Mouse (Mus musculus) telencephalon, adult 2 months (tissue): ENCODE results near the gene Sox1.

ENCODE experiments used
- DNase-seq: peaks from one replicate; pipeline ENCODE4 v3.0.0-alpha.2; 2011; ENCODE audit warnings: low read depth, low spot score

Sox1 gene

DNA sequence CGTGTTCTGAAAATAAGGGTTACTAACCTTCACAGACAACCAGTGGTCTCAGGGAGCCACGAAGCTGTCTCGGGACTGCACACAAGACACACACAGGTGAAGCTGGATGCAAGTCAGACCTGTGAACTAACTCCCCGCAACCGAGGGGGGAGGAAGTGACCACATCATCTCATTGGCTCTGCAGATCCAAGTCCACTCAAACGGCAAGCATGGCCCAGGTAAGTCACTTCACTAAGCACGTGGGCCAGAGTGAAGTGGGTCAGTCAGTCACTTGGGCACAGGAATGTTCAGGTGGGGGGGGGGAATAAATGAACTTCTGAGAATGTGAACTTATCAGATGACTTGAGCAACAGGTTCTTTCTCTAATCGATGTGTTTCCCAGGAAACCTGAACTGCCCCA lies 30.8 kb downstream of the Sox1 start:
- no peak for DNase-seq

DNA sequence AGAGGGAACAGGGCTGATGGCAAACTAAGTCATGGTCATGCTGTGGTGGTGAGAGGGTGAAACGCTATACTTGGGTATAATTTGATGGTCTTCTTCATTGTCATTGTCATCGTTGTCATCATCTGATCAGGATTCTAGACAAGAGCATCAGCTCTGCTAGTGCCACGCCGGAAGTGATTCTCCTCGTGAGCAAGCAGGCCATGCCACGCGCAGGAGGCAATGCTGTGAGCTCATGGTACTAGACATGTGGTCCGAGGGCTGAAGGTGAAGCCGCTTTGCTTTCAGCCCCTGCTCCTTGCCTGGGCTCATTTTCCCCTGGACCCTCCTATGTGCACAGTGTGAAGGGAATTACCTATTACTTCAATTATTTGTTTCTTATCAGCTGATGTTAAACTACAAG lies 32.3 kb downstream of the Sox1 start:
- no peak for DNase-seq

DNA sequence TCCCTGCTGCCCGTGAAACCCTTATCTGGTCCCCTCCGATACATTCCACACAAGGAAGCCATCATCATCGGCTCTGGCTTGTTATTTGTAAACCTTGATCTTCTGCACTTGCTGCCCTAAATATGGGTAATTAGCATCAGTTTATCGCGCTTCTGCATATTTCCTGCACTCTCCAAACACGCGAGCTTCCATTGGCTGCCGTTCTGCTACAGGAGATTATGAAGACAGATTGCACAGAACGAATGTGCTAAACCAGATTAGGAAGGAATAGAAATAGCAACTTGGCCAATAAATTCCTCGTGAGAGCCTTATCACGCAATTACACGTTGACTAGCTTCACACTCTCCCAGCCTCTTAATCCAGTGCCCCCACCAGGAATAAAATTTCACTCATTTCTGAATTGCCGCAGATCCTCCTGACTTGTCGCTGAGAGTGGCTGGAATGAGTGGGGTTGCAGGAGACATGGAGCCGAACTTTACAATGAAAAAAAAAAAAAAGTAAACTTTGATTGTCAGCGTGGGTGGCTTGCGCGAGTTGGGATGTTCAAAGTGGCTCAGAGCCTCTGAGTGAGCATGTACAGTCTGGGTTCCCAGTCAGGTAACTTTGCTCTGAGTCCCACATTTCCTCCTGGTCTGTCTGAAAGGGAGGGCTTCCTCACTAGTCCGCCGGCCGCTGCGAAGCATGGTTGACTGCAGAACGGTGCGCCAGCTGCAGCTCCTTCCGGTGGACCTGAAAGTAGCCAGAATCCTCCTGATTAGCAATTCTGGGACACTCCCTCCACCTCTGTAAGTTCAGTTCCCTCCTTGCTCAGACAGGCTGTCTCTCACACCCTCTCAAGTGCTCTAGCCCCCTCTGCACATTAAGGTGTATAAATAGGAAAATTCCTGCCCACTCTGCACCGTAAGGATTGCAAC lies 33.0 kb downstream of the Sox1 start:
- peak; percentile 10 for DNase-seq

DNA sequence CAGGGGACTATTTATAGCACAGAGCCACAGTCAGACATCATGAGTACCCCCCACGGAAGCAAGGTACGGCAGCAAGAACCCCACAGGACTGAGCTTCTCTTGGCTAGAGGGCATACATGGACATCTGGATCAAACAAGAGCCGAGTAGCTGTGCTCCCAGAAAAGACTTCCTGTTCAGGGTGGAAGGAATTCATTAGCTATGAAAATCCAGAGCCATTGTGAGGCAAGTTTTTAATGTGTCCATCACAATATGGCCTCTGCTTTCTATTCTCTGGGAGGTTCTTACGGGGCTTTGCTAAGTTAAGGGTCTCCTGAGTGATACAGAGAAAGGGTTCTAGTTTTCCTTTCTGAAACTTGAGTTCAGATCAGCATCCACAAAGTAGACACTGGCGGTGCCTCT lies 33.8 kb downstream of the Sox1 start:
- no peak for DNase-seq

DNA sequence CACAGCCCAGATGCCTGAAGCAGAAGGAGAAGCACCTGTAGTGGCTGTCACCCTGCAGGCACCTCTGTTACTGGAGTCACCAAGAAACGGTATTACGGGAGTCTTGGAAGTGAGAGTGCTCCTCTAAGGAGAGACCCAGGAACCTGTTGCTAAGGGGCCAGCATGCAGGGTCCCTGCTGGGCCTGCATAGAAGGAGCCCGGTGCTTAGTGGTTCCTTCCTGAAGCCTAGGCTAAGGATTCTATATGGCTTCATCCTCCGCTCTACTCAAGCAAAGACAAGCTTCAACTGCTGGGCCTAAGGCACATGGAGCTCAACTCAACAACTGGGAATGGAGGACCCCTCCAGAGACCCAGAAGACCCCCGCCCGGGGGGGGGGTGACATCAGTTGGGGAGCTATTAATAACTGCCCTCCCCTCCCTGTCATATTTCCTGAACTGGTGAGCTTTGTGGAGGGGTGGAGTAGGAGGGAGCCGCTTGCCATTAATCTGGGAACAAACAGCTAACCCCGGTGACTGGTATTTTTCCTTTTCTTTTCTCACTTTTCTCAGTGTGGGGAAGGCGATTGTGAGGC lies 34.6 kb downstream of the Sox1 start:
- DNase-seq, result no peak

DNA sequence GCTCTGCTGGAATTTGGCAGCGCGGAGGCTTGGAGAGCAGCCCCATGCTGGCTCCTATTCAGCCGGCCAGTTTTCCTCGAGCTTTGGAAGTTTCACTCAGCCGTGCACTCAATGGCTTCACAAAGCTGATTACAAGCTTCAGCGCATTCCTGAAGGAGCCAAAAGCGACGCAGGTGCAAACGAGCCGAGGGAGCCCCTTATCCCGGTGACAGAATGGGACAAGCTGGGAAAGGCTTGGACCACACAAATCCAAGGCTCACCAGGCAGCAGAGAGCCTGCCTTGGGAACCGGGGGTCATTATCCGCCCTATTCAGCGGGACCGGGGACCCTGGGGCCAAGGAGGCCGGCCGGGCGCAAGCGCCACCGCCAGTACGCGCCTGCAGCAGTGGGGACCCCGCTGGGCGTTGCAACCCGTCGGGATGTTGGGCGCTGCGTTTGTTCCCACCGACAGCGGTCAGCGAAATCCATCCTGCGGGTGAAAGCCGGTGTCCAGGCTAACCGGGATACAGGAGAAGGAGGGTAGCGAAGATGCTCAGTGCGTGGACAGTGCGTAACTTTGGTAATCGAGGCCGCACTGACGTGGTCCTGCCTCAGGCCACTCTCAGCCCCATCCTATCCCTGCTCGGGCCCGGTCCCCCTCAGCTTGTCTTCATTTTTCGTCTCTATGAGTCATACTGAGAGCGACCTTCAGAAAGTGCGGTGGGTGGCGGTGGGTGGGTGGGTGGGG lies 35.2 kb downstream of the Sox1 start:
- DNase-seq, result peak; percentile 24

DNA sequence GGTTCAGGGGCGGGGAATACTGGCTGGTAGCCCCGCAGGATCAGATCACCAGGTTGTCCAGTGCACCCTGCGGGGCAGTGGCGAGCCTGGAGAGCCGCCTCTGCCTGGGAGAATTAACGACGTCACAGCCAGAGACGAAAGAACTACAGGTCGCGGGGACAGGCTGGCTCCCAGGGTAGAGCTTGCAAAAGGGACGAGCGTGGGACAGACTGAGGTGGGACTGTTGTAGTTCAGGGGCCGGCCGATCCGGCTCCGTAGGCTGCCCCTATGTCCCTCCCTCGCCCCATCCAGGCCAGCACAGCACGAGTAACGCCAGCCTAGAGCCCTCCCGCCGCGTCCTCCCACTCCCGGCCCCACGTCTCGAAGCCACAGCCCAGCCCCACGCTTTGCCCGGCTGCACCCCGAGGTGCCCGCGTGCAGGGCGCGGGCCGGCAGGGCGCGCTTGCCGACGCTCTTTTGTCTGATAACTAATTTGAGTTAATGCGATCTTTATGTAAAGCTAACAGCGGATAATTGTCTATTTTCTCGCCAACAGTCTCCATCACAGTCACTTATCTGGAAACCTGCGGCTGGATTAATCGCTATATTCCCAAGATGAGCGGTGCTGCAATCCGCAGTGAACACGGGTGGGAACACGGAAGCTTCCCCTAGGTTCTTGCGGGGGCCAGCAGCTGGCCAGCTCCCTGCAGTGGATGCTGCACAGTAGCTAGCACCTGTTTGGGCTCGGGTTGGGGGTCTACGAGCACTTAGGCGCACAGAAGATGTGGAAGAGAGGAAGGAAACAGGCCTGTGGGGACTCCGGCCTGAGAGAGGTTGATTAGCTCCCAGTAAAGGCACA lies 36.0 kb downstream of the Sox1 start:
- DNase-seq, result no peak

DNA sequence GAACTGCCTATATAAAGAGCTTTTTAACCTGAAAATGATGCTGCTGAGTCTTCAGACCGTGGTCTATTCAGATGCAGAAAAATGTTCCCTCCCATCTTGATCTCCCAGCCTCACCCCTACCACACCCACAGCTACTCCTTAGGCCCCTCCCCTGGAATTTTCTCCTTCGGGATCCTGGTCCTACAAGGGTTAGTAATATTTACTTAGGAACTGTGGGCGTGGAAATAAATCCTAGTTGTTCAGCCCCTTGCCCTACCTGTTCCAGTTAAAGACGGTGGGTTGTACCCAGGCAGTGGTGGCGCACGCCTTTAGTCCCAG lies 36.6 kb downstream of the Sox1 start:
- no peak for DNase-seq

DNA sequence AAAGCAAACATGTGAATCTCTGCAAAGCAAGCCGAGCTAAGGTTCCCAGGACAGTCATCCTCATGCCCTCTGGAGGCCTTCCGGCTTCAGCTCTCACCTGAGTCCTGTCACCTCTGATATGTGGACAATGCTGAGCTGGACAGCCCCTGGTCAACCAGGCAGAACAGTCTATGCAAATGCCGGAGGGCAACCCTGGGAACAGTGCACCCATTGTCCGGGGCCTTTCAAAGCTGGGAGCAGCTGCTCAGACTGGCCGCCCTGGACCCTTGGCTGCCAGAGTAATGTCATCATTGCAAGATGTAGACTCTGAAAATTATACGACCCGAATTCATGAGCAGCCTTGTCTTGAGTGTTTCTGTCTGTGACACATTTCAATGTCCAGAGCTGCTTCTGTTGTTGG lies 37.5 kb downstream of the Sox1 start:
- DNase-seq, result no peak

DNA sequence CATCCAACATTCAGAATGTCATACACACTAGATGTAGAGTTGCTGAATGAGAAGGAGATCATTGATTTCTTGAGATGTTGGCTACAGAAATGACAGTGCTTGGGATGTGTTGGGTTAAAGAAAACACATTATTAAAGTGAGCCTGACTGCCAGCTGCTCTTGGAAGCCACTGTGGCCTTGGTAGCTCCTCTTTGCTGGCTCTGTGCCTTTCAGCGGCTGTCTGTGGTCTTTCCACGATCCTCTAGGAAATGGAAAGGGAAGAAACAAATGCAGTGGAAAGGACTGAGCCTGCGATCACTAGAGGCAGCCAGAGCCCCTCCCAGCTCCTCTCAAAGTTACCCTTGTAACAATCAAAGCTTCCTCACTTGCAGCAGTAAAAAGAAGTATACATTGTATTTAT lies 39.7 kb downstream of the Sox1 start:
- DNase-seq, result no peak

DNA sequence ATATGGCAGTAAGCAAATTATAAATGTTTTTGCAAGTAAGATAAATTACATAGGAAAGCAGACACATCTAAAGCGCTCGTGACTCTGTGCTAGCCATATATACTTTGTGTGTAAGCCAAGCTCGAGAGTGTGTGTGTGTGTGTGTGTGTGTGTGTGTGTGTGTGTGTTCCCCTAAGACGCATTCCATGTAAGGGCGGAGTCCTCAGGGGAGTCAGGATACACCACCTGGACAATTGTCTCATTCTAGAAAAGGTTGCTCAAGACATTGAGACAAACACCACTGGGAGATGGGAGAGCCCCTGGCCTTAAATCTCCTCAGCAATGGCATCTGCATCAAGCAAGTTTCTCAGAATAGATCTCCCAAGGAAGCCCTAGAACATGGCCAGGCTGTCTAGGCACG lies 42.9 kb downstream of the Sox1 start:
- DNase-seq, result no peak

DNA sequence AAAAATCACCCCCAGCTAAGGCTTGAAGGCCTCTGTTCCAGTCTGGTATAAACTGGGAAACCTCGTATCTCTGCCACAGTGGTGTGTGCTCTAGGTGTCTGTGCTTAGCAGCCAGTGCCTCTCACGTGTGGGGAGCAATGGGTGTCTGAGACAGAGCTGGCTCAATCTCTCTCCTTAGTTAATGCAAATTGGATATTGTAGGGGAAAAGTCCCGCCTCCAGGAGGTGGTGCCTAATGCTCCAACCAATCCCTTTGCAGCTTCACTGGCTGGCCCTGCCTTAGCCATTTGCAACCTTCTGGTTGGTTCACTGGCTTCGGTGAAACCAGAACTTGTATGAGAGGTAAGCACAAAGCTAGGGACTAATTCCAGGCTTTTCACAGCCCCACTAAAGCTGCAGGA lies 43.9 kb downstream of the Sox1 start:
- peak; percentile 18 for DNase-seq

DNA sequence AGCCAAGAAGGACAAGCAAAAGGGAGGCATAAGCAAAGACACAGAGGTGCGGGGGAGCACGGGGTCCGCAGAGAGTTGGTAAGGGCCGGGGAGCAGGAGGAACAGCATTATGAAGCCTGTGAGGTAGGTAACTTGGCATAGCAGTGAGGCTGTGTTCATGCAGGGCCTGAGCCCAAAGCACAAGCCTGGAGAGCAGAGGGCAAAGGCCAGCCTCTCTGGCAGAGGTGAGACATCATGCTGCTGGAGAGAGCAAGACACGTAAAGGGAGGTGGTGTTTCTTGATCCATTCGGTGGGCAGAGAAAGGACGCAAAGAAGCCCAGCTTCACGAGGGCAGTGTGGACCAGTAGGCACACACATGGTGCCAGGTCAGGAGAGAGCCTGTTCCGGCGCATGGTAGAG lies 44.8 kb downstream of the Sox1 start:
- DNase-seq, result no peak

DNA sequence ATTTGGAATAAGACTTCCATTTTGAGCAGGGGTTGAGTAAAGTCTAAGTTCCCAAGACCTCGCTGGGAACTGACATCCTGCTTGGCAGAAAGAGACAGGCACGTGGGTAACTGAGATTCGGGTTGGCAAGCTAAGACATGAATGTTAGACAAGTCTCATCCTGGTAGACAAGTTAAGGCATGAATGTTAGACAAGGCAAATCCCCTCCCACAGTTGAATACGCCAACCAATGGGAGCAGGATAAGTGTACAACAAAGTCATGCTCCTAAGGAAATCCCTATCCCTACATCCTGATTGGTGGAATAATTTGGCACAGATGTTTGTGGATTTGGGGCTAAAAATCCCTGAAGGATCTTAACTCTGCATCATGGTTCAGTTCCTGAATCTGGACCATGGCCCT lies 45.9 kb downstream of the Sox1 start:
- no peak for DNase-seq

DNA sequence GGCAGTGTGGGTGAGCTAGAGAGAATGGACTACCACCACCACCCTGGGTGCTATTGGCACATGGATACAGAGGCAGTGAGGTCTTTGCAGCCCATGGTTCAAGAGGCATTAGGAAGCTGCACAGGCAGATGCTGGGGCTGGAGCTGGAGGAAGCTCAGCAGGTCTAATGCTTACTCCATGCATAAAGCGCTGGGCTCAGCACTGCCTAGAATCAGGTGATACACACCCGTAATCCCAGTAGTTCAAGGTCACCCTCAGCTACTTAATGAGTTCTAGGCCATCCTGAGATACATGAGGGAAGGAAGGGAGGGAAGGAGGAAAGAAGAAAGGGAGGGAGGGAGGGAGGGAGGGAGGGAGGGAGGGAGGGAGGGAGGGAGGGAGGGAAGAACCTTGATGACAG lies 50.2 kb downstream of the Sox1 start:
- no peak for DNase-seq

DNA sequence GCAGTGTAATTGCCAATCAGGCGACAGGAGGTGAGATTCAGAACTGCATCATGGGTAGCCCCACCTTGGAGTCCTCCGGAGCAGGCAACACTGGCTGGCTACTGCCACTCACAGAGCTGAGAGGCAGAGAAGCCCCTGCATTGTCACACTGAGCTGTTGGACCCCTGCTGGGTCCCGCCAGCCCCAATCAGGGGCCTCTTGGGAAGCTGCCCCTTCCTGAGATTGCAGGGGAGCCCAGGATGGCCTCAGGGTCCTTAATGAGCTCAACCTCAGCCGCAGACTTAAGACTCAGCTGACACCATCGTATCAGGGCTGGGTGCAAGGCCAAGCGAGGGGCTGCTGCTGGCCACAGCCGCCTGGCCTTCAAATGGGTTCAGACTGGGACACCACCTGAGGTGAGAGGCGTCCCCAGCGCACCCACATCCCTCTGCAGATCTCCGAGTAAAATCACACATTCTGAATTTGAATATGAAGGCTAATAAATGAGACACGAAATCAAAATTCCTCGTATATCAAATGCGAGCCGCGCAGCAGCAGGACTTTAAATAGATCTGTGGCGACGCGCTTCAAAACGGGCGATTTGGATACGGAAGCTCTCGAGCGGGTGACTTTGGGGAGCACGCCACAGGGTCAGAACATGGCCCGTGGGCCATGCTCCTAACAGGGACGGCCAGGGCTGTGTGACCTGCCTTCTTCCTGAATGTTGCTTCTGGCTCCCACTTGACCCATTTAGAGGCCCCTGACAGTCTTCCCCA lies 51.0 kb downstream of the Sox1 start:
- DNase-seq, result no peak
